Mouse (Mus musculus) lung, postnatal 4 days (tissue): ENCODE measurements around the gene Phb.
"Not testable (repeated sequence)": the region's sequence is repeated elsewhere in the genome, so short reads cannot be mapped to it uniquely, and the experiment has no call there.

Experiments
- DNase-seq, 2 experiments: peaks; one replicate each; pipeline ENCODE4 v3.0.0; 2021

Phb gene

GRCm38 (mm10) chr11:95650981-95651380, 15.8 kb upstream of the Phb start:
- no peak for DNase-seq

DNA sequence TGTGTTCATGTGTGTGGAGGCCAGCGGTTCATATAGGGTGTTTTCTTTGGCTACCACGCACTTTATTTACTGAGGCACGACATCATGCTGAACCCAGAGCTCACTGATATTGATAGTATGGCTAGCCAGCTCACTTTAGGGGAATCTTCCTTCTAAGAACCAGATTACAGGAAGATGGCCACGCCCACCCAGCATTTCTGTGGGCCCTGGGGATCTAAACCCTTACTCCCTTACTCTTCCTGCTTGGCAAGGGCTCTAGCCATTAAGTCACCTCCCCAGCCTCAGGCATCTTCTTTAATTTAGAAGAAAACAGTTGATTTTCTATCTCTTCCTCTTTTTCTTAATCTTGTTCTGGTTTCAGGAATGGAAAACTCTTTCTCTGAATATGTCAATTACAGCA, 9.3 kb upstream of the Phb start:
- no peak for DNase-seq

DNA sequence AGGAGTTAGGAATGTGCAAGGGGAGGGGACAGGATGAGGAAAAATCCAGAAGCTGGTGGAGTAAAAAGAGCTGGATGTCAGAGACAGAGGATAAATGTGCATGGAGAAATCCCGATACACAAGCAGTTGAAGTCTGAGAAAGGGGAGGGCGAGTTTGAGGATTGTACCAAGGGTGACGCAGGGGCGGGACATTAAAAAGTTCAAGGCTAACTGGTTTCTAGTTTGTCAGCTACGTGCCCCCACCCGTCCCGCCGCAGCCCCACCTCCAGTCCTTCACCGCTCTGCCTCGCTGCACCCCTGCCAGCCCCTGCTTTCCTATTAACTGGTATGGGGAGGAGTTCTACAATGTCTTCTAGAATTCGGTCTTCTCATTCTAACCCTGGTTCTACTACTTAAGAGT, 420 bp downstream of the Phb start:
- peak in 1 of 2 experiments; percentile 50 for DNase-seq

- not testable (repeated sequence) for DNase-seq
Observed at GRCm38 (mm10) chr11:95668086-95668485, 1.3 kb downstream of the Phb start.

- DNase-seq, result no peak
Observed at GRCm38 (mm10) chr11:95675498-95675897, 8.7 kb downstream of the Phb start.

- DNase-seq, result peak; percentile 77
Observed at GRCm38 (mm10) chr11:95676307-95676706, 9.6 kb downstream of the Phb start.

DNA sequence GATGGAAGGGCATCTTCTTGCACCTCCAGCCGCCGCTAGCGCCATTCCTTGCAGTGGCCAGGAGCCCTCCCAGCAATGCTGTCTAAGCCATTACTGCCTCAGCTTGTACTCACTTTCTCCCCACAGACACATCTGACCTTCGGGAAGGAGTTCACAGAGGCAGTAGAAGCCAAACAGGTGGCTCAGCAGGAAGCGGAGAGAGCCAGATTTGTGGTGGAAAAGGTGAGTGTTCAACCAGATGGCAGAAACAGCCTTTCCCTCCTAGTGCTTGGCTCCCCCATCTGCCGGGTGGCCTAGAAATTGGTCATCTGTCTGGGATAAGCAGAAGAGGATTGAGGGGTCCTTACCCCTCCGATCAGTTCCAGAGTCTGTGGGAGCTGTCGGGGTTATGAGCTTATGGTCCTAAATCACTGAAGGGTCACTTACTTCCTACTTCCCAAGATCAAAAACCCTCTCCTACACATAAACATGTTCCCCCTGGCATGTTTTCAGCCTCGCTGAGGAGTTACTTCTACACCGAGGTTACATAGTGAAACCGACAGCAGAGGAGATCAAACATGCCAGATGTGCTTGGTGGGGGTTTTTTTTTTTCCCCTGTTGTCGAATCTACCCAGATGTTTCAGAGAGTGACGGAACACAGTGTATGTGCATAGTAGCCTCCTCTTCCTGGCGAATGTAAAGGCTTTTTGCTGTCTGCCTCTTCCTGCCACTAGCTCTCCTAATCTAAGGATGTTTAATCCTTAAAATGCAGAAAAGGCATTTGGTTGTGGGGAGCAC, 11.4 kb downstream of the Phb start:
- no peak for DNase-seq

DNA sequence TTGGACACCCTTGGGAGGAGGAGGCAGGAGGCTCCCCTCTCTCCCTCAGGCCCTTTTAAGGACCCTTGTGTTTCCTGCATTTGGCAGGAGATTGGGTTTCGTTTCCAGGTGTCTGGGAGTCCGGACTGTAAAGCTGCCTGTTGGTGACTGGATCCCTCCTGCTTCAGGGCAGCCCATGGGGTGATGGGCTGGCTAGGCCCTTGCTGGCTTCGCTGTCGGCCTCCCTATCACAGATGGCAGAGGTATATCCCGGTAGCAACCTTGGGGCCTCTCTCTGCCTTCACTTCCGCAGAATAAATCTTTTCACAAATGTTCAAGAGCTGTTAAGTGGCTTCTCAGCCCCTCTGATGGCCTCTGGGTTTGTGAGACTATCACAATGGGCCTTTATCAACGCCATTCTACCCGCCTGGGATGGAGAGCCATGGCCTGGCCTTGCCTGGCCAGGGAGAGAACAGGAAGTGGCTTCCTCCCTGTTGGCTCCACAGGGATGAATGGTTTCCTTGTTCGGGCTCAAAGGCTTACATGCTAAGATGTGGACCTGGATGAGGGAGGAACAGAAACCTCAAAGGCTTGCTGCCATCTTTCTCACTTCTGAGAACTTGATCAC, 15.3 kb downstream of the Phb start:
- DNase-seq, result no peak

- DNase-seq, result no peak
Observed at GRCm38 (mm10) chr11:95682946-95683345, 16.2 kb downstream of the Phb start.

- DNase-seq, result peak; percentile 71 to 84
Observed at GRCm38 (mm10) chr11:95686031-95686430, 19.3 kb downstream of the Phb start.

GRCm38 (mm10) chr11:95687084-95687656, 20.4 kb downstream of the Phb start:
- peak in 1 of 2 experiments; percentile 26 for DNase-seq

- DNase-seq, result peak; percentile 68 to 72
Observed at GRCm38 (mm10) chr11:95688515-95688914, 21.8 kb downstream of the Phb start.

DNA sequence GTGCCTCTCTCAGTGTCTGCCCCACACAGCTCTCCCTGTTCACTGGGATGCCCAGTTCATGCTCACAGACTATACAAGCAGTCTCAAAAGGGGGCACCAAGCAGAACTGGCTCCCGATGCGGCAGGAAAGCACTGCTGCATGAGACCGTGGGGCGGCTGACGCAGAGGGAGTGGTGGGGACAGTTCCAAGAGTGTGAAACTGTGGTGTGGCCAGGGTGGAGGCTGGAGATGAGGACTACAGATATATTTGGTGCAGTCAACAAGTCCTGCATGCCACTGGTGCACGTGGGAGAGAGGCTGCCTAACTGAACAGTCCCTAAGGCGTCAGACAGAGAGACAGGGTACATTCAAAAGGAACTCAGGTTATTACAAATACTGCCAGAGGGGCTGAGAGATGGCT, 22.2 kb downstream of the Phb start:
- peak; percentile 43 to 51 for DNase-seq

DNA sequence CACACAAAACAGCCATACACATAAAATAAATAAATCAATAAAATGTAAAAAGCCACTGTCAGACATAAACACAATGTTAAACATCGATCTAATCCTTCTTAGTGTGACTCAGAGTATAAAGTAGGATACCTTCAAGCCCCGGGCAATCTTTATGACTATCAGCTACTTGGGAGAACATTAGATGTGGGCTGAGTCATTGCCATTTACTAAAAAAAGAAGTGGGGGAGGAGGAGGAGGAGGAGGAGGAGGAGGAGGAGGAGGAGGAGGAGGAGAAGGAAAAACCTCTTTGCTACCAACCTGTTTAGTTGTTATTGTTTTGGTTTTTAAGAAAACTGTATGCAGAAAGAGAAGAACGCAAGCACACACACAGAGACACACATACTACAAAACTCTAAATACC, 22.8 kb downstream of the Phb start:
- DNase-seq, result no peak

GRCm38 (mm10) chr11:95698541-95698940, 31.8 kb downstream of the Phb start:
- no peak for DNase-seq

DNA sequence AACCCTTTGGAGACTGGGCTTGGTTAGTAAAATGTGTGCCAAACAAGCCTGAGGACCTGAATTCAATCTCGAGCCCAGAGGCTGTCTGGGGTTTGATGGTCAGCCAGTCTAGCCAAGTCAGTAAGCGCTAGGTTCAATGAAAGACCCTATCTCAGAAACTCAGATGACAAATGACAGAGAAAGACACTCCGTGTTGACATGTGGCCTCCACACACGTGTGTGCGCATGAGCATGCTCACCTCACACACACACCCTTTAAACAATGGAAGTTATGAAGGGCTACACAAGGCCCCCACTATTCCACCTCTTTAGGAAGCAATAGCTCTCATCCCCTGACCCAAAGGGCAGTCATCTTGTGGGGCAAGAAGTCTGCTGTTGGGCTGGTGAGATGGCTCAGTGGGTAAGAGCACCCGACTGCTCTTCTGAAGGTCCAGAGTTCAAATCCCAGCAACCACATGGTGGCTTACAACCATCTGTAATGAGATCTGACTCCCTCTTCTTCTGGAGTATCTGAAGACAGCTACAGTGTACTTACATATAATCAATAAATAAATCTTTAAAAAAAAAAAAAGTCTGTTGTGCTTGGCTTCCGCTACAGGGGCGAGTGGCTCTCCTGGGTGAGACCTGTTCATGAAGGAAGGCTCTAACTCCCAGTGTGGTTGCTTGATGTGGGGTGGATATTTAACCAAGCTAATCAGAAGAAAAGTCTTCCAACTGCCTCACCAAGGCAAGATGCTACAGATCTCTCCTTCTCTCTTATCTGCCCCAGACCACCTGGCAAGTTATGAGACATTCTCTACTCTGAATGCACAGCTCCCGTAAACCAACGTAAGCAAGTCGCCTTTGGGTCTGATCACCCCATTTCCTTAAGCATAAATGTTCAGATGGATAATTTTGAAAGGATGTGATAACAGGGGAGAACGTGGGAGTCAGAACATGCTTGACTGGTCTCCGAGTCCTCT, 34.3 kb downstream of the Phb start:
- no peak for DNase-seq

- no peak for DNase-seq
Observed at GRCm38 (mm10) chr11:95704032-95704969, 37.5 kb downstream of the Phb start.

- no peak for DNase-seq
Observed at GRCm38 (mm10) chr11:95704970-95705330, 38.2 kb downstream of the Phb start.

GRCm38 (mm10) chr11:95709534-95710040, 42.8 kb downstream of the Phb start:
- DNase-seq, result no peak

- DNase-seq, result no peak
Observed at GRCm38 (mm10) chr11:95710478-95710877, 43.7 kb downstream of the Phb start.

DNA sequence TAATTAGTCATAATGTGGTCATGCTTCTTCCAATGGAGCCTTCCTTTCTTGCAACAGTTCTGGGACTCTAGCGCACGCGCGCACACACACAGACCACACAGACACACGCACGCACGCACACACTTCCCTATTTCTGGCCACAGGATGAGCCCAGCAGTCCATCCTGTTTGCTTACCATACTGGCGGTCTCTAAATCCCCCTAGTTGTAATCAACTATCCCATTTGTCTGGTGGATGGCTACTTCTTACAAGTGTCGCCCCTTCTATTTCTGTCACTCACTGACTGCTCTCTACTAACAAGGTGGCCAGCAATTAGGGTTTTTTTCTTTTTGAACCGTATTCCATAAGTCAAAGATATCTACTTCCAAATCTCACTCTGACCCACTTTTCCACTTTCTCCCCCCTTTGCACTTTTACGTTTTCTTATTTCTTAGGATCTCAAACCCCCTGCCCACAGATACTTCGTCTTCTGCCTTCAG, 45.4 kb downstream of the Phb start:
- DNase-seq, result peak; percentile 45 to 62
